Mouse (Mus musculus) ES-CJ7 (cell line): ENCODE data around the gene Fam69b.
A peak's percentile ranks its signal among the peaks of the same experiment; 100 is the strongest.

ENCODE experiments used
- DNase-seq: peaks from one replicate; pipeline ENCODE4 v3.0.0; 2011; ENCODE audit warnings: low read depth, low spot score

The Fam69b gene

DNA sequence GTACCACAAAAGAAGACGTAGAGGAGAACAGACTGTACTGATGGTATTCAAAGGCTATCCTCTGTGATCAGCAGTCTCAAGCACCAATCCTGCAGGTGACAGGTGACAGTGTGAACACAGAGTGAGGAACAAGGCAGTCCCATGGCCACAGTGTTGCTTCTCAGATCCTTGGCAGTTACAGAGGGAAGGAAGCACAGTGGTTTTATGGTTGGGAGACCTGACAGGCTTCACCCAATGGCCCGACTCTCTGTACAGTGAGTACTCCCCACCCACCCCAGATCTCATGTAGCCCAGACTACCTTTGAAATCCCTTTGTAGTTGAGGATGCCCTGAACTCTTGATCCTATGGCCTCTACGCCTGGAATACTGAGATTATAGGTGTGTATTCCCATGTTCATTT is 2.8 kb upstream of the Fam69b start:
- DNase-seq, result no peak

DNA sequence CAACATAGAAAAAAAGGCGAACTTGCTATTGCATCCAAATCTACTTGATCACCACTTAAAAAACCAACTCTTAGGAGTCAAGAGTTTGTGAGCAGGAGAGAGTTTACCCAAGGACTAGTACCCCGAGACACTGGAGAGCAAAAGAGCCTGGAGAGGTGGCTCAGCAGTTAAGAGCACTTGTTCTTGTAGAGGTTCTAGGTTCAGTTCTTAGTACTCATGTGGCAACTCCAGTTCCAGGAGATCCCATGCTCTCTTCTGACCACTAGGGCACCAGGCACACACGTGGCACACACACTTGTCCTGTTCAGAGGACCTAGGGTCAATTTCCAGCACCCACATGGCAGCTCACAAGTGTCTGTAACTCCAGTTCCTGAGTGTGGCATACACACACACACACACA is 2.2 kb upstream of the Fam69b start:
- DNase-seq, result no peak

- peak; percentile 54 for DNase-seq
Observed at GRCm38 (mm10) chr2:26628792-26629437, 658 bp downstream of the Fam69b start.

DNA sequence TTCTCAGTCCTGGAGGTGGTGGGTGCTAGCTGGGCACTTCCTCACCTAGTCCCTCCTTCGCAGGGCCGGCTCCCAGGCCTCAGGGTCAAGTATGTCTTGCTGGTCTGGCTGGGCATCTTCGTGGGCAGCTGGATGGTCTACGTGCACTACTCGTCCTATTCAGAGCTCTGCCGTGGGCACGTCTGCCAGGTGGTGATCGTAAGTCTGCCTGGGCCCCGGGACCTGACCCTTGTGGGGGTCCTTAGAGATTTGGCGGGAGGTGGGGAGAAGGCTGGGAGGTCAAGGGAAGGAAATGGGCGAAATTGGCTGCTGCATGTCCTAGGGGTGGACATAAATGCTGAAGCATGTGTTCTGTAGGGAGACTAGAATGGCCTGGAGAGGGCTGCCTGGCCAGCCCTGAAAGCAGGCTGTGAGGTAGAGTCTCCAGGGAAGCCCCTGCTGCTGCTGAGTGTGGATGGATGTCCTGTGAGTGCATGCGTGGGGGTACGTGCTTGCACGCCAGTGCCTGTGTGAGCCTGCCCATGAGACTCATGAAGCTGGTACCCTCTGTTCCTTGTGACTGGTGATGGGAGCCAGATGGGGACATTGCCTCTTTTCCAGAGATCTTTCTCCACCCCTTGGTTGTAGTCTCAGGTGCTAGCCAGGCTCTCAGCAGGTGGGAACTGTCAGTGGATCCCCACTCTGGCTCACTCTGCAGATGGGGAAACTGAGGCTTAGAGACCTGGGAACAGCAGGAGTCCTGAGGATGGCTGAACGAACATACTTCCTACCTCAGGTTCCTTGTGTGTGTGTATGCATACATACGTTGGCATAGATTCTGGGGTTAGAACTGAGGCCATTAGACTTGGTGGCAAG is 4.5 kb downstream of the Fam69b start:
- no peak for DNase-seq

DNA sequence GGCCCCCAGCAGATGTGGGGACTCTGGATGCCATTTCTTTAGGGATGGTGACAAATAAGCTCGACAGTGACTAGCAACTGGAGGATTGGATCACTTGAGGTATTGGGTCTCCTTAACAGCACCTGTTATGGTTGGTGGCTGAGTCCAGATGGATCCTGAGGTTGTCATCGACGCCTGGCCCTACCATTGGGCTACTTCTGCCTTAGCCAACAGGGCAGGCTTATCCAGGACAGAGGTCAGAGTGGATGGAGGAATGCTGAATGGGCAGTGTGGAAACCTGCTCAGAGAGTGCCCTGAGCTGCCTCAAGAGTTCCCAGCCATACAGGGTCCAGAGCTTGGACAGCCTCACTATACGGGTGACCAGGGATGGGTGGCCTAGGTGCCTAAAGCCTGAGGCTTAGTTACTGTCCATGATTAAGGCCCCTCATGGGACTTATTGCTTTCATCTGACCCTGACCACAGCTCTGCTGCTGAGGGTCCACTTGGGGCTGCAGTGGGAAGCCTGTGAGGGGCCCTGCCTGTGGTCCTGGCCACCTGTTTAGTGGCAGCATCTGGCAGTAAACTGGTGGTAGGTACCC is 5.8 kb downstream of the Fam69b start:
- DNase-seq, result no peak

- DNase-seq, result peak; percentile 46
Observed at GRCm38 (mm10) chr2:26634629-26635488, 6.6 kb downstream of the Fam69b start.

DNA sequence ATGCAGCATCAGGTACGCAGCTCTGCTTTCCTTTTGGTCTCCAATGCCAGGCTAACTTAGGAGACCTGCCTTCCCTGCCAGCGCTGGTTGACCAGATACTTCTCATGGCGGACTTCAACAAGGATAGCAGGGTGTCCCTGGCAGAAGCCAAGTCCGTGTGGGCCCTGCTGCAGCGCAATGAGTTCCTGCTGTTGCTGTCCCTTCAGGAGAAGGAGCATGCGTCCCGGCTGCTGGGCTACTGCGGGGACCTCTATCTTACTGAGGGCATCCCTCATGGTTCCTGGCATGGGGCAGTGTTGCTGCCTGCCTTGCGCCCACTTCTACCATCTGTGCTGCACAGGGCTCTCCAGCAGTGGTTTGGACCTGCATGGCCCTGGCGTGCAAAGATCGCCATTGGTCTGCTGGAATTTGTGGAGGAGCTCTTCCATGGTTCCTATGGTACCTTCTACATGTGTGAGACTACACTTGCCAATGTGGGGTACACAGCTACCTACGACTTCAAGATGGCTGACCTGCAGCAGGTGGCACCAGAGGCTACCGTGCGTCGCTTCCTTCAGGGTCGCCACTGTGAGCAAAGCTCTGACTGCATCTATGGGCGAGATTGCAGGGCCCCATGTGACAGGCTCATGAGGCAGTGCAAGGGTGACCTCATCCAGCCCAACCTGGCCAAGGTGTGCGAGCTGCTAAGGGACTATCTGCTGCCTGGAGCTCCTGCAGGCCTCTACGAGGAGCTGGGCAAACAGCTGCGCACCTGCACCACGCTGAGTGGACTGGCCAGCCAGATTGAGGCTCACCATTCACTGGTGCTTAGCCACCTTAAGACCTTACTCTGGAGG is 7.5 kb downstream of the Fam69b start:
- peak; percentile 53 for DNase-seq

GRCm38 (mm10) chr2:26636325-26636635 is 8.0 kb downstream of the Fam69b start:
- no peak for DNase-seq

DNA sequence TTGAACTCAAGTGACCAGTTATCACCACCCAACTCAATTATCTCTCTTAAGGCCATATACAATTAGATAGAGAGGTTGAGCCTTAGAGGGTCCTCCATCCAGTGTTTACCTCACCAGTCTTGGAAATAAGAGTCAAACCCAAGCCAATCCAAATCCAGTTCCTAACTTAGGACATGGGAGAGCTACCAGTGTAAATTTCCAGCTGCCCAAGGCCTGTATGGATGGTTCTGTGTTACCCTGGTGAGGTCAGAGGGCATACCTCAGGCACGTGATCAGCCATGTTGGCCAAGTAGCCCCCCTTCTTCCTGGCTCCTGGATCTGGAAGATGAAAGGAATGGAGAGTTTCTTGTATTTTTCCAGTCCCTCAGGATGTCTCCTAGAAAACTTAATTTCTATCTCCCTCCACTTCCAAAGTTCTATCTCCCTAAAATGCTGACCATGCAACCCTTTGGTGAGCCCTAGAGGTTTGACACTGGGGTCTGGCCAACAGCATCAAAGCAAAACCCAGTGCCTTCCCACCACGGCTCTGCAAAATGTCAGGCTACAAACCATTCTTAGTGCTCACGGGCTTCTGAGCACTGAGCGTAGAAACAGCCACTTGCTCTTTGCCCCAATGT is 9.2 kb downstream of the Fam69b start:
- no peak for DNase-seq

- no peak for DNase-seq
Observed at GRCm38 (mm10) chr2:26638039-26638438, 9.8 kb downstream of the Fam69b start.

GRCm38 (mm10) chr2:26638572-26638971 is 10.3 kb downstream of the Fam69b start:
- DNase-seq, result no peak

- DNase-seq, result peak; percentile 84
Observed at GRCm38 (mm10) chr2:26639083-26639482, 10.8 kb downstream of the Fam69b start.

DNA sequence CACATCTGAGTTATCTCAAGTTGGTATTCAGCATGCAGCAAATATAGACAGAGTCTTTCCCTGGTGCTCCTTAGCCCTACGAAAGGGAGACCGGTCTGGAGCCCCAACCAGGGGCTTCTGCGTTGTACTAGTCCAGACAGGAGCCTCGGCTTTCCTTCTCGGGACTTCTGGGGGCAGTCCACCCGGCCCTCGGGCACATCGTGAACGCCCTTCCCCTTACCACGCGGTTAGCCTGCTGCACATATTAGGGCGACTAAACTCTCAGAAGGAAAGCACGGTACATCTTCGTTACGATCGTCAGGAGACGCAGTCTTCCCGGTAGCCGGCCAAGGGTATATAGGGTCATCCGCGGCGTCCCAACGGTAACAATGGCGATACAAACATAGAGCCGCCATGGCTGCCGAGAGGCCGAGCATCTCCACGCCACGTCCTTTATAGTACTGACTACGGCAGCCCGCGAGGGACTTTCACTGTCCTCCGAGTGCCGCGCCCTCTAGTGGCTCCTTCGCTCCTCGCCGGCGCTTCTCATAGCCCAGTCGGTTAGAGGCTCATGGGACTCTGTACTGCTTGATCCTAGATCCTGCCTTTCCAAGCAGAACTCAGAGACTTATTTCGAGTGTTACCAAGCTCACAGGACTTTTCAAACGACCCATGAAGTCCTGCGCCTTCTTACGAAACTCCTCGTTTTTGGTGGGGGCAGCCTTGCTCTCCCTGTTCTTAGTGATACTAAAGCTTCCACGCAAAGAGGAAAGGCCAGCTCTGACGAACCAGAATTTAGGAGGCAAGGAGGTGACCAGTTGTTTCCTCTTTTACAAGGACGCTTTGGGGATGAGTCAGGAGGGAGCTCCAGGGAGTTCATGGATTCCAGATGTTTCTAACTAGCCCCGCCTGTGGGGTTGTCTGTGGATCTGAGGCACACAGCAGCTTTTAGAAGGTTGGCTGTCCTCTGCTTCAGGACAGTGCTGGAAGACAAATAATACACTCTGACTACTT is 11.9 kb downstream of the Fam69b start:
- peak; percentile 97 for DNase-seq

GRCm38 (mm10) chr2:26641006-26641647 is 12.9 kb downstream of the Fam69b start:
- DNase-seq, result no peak

- peak; percentile 73 for DNase-seq
Observed at GRCm38 (mm10) chr2:26643942-26644341, 15.7 kb downstream of the Fam69b start.

DNA sequence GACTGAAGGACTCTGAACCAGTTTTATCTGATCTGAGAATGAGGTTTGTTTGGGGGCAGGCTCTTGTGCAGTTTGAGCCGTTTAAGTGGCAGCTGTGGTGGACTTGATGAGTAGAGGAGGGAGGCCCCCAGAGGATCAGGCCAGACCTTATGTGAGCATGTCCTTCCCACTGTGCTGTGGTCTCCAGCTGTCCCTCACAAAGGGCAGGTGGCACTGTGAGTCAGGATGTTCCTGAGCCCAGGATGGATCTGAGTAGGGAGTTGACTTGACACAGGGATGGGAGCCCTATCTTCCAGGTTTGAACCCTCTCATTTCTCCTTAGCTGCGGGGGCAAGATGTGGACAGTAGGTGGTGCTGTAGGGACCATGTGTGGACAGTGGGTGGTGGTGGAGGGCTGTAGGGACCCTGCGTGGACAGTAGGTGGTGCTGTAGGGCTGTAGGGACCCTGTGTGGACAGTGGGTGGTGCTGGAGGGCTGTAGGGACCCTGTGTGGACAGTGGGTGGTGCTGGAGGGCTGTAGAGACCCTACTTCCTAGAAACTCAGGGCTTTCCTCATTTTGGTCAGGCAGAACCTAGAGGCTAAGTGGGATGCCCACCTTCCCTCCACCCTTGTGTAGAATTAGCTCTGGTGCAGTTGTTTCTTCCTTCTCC is 18.5 kb downstream of the Fam69b start:
- peak; percentile 83 for DNase-seq

- no peak for DNase-seq
Observed at GRCm38 (mm10) chr2:26654687-26655086, 26.4 kb downstream of the Fam69b start.

DNA sequence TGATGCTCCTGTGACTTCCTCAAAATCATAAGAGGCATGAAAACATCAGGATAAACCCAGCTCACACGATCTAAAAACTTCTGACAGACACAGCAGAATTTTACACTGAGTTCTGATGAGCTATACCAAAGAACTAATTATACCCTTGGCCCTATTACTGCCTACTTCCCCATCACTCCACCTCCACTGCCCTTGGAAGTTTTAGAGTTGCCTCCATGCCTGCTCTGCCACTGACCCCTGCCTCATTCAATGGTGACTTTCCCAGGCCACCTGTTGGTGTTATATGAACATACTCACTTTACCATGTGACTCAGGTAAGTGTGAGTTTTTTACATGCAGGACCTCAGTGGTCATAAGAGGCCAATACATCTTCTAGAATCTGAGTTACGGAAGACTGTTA is 29.2 kb downstream of the Fam69b start:
- DNase-seq, result no peak
